Mouse (Mus musculus): ENCODE results near the gene Slc16a13.

The Slc16a13 gene

DNA sequence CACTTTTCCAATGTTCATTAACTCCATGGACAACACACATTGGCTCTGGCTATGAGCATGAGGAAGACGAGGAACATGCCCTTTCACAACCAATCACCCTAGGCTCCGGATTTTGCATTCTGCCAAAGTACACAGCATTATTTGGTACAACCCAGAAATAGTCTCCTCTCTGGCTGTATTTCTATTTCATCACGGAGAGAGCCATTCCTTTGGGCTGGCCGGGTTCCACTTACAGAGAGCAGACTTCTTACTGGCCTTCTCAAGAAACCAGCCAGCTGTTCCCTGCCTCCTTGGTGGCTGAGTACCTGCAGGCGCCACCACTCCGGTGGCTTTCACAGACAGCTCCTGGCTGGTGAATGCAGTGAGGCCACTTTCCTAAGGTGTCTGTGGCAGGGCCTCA lies 8.4 kb downstream of the Slc16a13 start, which contains the start of gene Slc16a11:
TSS of gene Slc16a11 (plus strand) at position 330 of the 400 bp plus-strand sequence.
- no peak for DNase-seq (ENCODE audit: low spot score in 2 of 2)

- DNase-seq (ENCODE audit: low spot score in 2 of 2): no peak
These were observed 8.9 kb downstream of the Slc16a13 start for GRCm38 (mm10) chr11:70211972-70212371.

DNA sequence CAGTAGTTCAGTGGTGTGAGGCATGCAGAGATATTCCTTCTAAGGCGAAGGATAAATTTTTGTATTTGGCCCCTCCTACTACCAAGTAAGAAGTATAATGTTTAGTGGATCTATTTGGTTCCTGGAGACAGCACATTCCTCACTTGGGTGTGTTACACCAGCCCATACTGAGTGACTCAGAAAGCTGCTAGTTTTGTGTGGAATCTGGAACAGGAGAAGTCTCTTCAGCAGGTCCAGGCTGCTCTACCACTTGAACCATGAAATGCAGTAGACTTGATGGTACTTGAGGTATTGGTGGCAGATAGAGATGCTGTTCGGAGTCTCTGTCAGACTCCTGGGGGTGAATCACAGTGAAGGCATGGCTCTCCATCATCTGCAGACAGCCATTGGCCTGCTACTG lies 10.2 kb downstream of the Slc16a13 start:
- DNase-seq (ENCODE audit: low spot score in 2 of 2): no peak

- no peak for DNase-seq (ENCODE audit: low spot score in 2 of 2)
These were observed 12.0 kb downstream of the Slc16a13 start for GRCm38 (mm10) chr11:70208778-70209388.

- DNase-seq (ENCODE audit: low spot score in 2 of 2): no peak
These were observed 13.6 kb downstream of the Slc16a13 start for GRCm38 (mm10) chr11:70207283-70207682.

- no peak for DNase-seq (ENCODE audit: low spot score in 2 of 2)
These were observed 14.1 kb downstream of the Slc16a13 start for GRCm38 (mm10) chr11:70206801-70207200.

DNA sequence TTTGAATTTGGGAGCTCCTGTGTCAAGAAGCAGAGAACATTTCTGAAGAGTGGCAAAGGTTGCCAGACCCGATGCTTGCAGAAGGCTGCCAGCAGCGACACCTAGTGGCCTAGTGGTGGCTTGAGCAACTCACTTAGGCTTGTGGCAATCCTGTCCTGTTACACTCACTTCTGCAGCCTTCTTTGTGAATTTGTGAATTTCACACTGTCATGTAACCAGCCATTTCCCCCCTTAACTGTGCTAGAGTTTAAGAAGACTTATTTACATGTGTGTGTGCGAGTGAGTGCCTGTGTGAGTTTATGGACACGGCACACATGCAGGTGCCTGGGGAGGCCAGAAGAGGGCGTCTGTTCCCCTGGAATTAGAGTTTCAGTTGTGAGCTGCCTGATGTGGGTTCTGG lies 19.2 kb downstream of the Slc16a13 start:
- DNase-seq (ENCODE audit: low spot score in 2 of 2): peak; percentile 75 to 78

- DNase-seq (ENCODE audit: low spot score in 2 of 2): no peak
These were observed 20.7 kb downstream of the Slc16a13 start for GRCm38 (mm10) chr11:70200036-70200608.

DNA sequence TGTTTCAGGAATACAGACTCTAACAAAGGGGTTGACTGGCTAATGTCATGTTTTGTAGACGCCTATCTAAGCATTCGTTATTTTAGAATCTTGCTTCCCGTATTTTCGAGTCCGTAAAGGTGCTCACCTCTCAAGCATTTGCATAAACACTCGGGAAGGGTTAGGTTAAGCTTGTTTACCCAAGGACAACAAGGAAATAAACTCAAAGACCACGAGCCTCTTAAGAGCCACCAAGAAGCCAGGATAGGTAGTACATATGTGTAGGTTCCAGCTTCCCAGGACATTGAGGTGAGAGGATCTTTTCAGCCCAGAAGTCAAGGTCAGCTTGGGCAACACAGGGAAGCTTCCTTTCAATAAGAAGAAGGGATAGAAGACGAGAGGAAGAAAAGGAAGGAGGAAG lies 21.8 kb downstream of the Slc16a13 start:
- no peak for DNase-seq (ENCODE audit: low spot score in 2 of 2)

DNA sequence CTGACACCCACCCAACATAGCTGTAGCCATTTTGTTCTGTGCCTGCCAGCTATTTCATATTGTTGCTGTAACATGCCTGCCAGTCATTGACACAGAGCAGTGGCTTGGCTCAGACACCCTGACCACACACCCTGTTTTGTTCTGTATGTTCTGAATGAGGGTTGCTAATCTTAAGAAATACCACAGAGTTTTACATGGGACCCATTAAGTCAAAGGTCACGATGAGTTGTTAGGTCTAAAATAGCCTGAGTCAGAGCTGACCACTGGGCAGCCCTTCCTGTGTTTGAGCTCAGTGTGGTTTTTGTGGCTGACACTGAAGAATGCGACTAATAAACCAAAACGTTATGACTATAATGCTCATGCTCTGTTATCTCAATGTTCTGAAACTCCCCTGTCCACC lies 22.5 kb downstream of the Slc16a13 start:
- peak; percentile 58 to 80 for DNase-seq (ENCODE audit: low spot score in 2 of 2)

- DNase-seq (ENCODE audit: low spot score in 2 of 2): no peak
These were observed 27.2 kb downstream of the Slc16a13 start for GRCm38 (mm10) chr11:70193354-70194285.

DNA sequence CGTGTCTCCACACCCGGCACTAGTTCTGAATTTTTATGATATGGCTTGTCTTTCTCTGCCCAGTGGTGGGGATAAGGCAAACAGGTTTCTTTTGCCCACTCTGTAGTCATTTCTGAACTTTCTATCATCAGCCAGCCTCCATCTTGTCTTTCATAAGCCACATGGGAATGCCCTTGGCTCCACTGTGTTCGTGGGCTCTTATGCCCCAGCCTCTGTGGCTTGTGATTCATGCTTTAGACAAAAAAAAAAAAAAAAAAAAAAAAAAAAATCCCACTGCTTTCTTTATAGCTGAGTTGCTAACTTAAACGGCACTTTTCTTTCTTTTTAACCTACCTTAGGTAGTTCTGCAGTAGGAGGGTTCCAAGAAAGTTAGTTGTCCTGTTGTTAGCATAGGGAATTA lies 28.7 kb downstream of the Slc16a13 start:
- no peak for DNase-seq (ENCODE audit: low spot score in 2 of 2)

DNA sequence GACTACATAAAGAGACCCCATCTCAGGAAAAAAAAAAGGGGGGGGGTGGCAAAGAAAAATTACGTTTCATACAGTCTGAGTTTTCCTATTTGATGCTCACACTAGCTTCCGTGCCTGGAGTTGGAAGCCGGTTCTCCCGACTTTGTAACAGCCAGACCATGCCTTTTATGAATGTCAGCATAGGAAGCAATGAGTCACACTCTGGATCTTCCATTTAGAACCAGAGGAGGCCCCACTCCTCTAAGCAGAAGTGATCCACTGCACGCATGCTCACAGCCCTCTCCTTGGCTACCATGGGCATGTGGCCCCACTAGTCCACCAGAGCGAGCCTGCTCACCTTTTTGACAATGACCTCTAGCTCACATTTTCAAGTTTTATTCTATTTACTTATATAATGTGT lies 29.7 kb downstream of the Slc16a13 start:
- no peak for DNase-seq (ENCODE audit: low spot score in 2 of 2)

GRCm38 (mm10) chr11:70189319-70190134 lies 31.3 kb downstream of the Slc16a13 start:
- DNase-seq (ENCODE audit: low spot score in 2 of 2): no peak

DNA sequence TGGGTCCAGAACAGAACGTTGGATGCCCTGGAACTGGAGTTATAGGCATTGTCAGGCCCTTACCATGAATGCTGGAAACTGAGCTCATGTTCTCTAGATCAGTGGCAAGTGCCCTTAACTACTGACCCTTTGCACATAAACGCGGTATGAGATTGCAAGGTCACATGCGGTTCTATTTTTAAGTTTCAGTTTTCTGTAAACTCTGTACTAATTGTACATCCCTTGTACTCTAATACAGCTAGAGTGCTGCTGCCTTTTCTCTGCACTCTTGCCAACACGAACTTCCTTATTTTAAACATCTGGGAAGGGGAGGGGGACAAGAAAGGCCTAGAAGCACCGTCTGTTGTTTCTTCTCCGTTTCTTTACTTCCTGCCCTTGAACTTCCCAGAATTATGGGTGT lies 35.7 kb downstream of the Slc16a13 start:
- no peak for DNase-seq (ENCODE audit: low spot score in 2 of 2)

DNA sequence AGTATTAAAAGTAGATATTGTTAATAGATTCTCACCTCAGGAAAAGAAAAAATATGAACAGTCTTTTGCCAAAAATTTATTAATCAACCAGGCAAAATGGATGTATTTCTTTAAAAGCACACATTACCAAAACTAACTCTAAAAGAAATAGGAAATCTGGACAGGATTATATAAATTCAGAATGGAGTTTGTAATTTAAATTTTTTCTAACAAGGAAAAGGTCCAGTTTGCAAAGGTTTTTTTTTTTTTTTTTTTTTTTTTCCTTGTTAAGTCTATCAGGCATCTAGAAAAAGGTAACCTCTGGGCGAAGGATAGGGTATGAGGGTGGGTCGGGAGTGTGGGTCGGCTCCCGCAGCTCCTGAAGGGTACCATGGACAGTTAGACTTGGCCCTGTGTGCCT lies 40.4 kb downstream of the Slc16a13 start:
- DNase-seq (ENCODE audit: low spot score in 2 of 2): no peak

GRCm38 (mm10) chr11:70179401-70179800 lies 41.5 kb downstream of the Slc16a13 start:
- DNase-seq (ENCODE audit: low spot score in 2 of 2): no peak

DNA sequence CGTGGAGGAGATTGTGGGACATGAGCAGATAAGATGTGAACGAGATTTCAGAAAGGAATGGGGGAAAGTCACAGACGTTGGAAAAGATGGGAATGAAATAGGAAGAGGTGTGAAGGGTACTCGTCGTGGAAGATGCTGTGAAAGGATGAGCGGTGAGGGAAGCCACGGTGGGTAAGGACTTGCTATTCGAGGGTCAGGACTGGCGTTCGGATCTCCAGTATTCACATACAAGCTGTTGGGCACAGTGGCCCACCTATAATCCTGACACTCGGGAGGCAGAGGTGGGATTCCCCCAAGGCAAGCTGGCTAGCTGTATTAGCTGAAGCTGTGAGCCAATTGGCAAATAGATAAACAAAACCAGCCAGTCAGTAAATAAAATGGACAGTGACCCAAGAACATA lies 42.1 kb downstream of the Slc16a13 start:
- no peak for DNase-seq (ENCODE audit: low spot score in 2 of 2)

DNA sequence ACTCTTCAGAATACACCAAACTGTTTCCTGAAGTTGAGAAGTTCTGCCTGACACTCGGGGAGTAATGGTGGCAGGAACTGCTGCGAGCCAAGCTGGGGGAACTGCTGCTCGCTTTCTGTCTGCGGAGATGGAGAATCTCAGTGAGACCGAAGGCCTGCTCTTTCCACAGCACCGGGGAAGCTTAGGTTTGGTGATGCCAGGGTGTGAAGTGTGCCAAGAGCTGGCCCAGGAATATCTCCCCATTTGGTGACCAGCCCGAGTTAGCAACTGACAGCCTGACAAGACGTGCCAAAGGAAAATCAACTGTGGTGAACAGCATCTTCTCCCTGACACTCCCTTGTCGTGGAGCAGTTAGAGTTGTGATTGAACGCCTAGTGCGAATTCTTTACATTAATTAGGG lies 42.6 kb downstream of the Slc16a13 start:
- no peak for DNase-seq (ENCODE audit: low spot score in 2 of 2)

DNA sequence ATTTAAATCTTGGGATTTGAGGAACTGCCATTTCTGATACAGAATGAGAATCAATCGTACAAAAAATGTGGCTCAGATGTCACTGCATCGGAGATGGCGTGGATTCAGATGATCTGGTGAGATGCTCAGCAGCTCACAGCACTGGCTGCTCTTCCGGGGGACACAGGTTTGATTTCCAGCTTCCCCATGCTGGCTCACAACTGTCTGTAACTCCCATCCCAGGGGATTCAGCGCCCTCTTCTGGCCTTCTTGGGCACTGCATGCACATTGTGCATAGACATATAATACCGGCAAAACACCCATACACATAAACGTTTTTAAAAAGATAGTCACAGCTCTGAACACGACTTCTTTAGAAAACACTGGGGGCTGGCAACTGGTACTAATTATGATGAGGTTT lies 43.2 kb downstream of the Slc16a13 start:
- DNase-seq (ENCODE audit: low spot score in 2 of 2): no peak

DNA sequence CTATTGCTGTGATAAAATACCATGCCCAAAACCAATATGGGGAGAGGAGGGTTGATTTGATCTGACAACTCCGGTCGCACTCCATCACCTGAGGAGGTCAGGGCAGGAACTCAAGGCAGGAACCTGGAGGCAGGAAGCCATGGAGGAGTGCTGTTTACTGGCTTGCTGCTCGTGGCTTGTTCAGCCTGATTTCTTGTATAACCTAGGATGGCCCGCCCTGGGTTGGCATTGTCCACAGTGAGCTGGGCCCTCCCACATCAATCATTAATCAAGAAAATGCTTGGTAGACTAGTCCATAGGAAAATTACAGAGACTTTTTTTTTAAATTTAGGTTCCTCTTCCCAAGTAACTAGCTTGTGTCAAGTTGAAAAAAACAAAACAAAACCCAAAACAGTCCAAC lies 46.4 kb downstream of the Slc16a13 start:
- DNase-seq (ENCODE audit: low spot score in 2 of 2): no peak

DNA sequence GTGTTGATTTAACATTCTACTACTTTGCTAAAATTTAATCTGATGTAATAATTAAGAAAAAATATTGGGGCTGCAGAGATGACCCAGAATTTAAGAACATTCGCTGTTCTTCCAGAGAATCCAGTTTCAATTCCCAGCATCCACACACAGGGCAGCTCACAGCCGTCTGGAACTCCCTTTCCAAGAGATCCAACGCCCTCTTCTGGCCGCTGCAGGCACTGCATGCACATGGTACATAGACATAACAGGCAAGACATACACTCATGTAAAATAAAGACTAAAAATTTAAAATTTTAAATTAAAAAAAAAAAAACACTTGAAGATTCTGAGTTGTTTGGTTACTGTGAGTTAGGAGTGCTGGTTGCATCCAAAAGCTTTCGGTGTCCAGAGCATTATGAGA lies 48.6 kb downstream of the Slc16a13 start:
- DNase-seq (ENCODE audit: low spot score in 2 of 2): no peak

All from natural killer cell, adult 2 months (primary cell).